Mouse (Mus musculus): ENCODE results near the gene Lrrc56.

Gene Lrrc56

Small RNAs within 50 kb of the gene (microRNA-seq; reads per million reads assigned to microRNA genes)
- 179 to 300 reads per million in 2 experiments for gene Mir210
